Mouse (Mus musculus) CH12.LX (cell line): ENCODE measurements around the gene Cd2bp2. TPM values are rescaled to one million over a fixed set of nuclear protein-coding genes. Genes with fewer than 3 reads are reported as not detected.

ENCODE experiments used
- DNase-seq: peaks from one replicate; pipeline ENCODE4 v3.0.0-alpha.2; 2013; ENCODE audit errors: extremely low read depth
- H3K27ac ChIP-seq: 2 replicates; pipeline ENCODE4 v1.5.1; 2012; ENCODE audit warnings: low read depth, mild to moderate bottlenecking, control low read depth, moderate library complexity; ENCODE audit not compliant: insufficient read depth
- H3K27me3 ChIP-seq: replicated peaks from 2 replicates; pipeline ENCODE3; 2012; ENCODE audit warnings: inconsistent platforms
- H3K36me3 ChIP-seq, 2 experiments: replicated peaks in 1 of 2; 2 replicates each; pipeline versions ENCODE3 to v1.6.1; 2012; ENCODE audit warnings: inconsistent platforms in 1 of 2, low read length in 1 of 2, mild to moderate bottlenecking in 1 of 2, mixed read lengths in 1 of 2, moderate library complexity in 1 of 2; ENCODE audit not compliant: control insufficient read depth in 1 of 2, insufficient read depth in 1 of 2
- H3K4me1 ChIP-seq, 2 experiments: 2 replicates each; pipeline ENCODE4 v1.6.1; 2012; ENCODE audit warnings: inconsistent platforms in 1 of 2, moderate library complexity in 1 of 2; ENCODE audit not compliant: insufficient read depth in 2 of 2, control insufficient read depth in 1 of 2
- H3K4me2 ChIP-seq: 2 replicates; pipeline ENCODE4 v1.6.1; 2012; ENCODE audit warnings: low read depth, mild to moderate bottlenecking, control low read depth; ENCODE audit not compliant: poor library complexity, insufficient read depth, severe bottlenecking
- H3K4me3 ChIP-seq, 3 experiments: fragments of 150-350 bp in 1 of 3; sonication (generic) in 1 of 3; replicated peaks in 1 of 3; 2 replicates each; pipeline versions ENCODE3 to v1.5.1; 2011 to 2012; ENCODE audit warnings: low read depth in 2 of 3, low read length in 2 of 3, mild to moderate bottlenecking in 2 of 3, moderate library complexity in 2 of 3, control low read depth in 1 of 3, improper control_type of control experiment in 1 of 3, inconsistent platforms in 1 of 3, mixed read lengths in 1 of 3; ENCODE audit not compliant: poor library complexity in 1 of 3
- H3K79me2 ChIP-seq: replicated peaks from 2 replicates; pipeline ENCODE4 v1.6.1; 2012; ENCODE audit warnings: mild to moderate bottlenecking, moderate library complexity; ENCODE audit not compliant: control insufficient read depth, poor library complexity, insufficient read depth, severe bottlenecking; ENCODE audit errors: extremely low read depth
- H3K9ac ChIP-seq: 2 replicates; pipeline ENCODE4 v1.6.1; 2012; ENCODE audit warnings: low read depth, mild to moderate bottlenecking, control low read depth, moderate library complexity; ENCODE audit not compliant: insufficient read depth
- H3K9me3 ChIP-seq: replicated peaks from 2 replicates; pipeline ENCODE3; 2012; ENCODE audit warnings: low read length, inconsistent platforms, mixed read lengths
- CHD1 ChIP-seq: IDR thresholded peaks from 2 replicates; pipeline ENCODE4 v1.6.1; 2012; ENCODE audit warnings: low read depth, low read length, improper control_type of control experiment, inconsistent platforms
- CHD2 ChIP-seq: IDR thresholded peaks from 2 replicates; pipeline ENCODE4 v1.6.1; 2011; ENCODE audit warnings: low read length, improper control_type of control experiment
- E2F4 ChIP-seq: IDR thresholded peaks from 2 replicates; pipeline ENCODE4 v1.6.1; 2011; ENCODE audit warnings: low read depth, low read length, improper control_type of control experiment; ENCODE audit not compliant: insufficient replicate concordance
- EP300 ChIP-seq: IDR thresholded peaks from 2 replicates; pipeline ENCODE4 v1.6.1; 2011; ENCODE audit warnings: low read length, improper control_type of control experiment
- ETS1 ChIP-seq: conservative IDR thresholded peaks from 2 replicates; pipeline ENCODE4 v1.6.1; 2012; ENCODE audit warnings: low read depth, mild to moderate bottlenecking, inconsistent platforms, low read length, improper control_type of control experiment, moderate library complexity
- KAT2A ChIP-seq: IDR thresholded peaks from 2 replicates; pipeline ENCODE4 v1.6.1; 2012; ENCODE audit warnings: low read length, improper control_type of control experiment, inconsistent platforms; ENCODE audit not compliant: insufficient replicate concordance
- MAFK ChIP-seq: IDR thresholded peaks from 2 replicates; pipeline ENCODE4 v1.6.1; 2011; ENCODE audit warnings: low read length, improper control_type of control experiment; ENCODE audit not compliant: insufficient replicate concordance
- MEF2A ChIP-seq: IDR thresholded peaks from 2 replicates; pipeline ENCODE4 v1.6.1; 2014; ENCODE audit warnings: low read depth, mild to moderate bottlenecking, inconsistent platforms, low read length, improper control_type of control experiment, borderline replicate concordance
- MYC ChIP-seq: IDR thresholded peaks from 2 replicates; pipeline ENCODE4 v1.6.1; 2011; ENCODE audit warnings: low read depth, mild to moderate bottlenecking, improper control_type of control experiment, low read length
- NELFE ChIP-seq: IDR thresholded peaks from 2 replicates; pipeline ENCODE4 v1.6.1; 2011; ENCODE audit warnings: low read depth, low read length, improper control_type of control experiment
- NRF1 ChIP-seq: IDR thresholded peaks from 2 replicates; pipeline ENCODE4 v1.6.1; 2014; ENCODE audit warnings: low read depth, mild to moderate bottlenecking, inconsistent platforms, low read length, improper control_type of control experiment, moderate library complexity
- POLR2A ChIP-seq: IDR thresholded peaks from 2 replicates; pipeline ENCODE4 v1.6.1; 2011; ENCODE audit warnings: low read depth, mild to moderate bottlenecking, improper control_type of control experiment, low read length
- RCOR1 ChIP-seq: conservative IDR thresholded peaks from 2 replicates; pipeline ENCODE4 v1.6.1; 2012; ENCODE audit warnings: low read depth, mild to moderate bottlenecking, inconsistent platforms, low read length, improper control_type of control experiment
- SIN3A ChIP-seq: IDR thresholded peaks from 2 replicates; pipeline ENCODE4 v1.6.1; 2012; ENCODE audit warnings: low read length, improper control_type of control experiment, inconsistent platforms
- SMC3 ChIP-seq: IDR thresholded peaks from 2 replicates; pipeline ENCODE4 v1.6.1; 2011; ENCODE audit warnings: low read depth, low read length, improper control_type of control experiment
- TBP ChIP-seq: conservative IDR thresholded peaks from 2 replicates; pipeline ENCODE4 v1.6.1; 2011; ENCODE audit warnings: low read depth, low read length, improper control_type of control experiment
- TCF12 ChIP-seq: IDR thresholded peaks from 2 replicates; pipeline ENCODE4 v1.6.1; 2014; ENCODE audit warnings: low read depth, mild to moderate bottlenecking, inconsistent platforms, low read length, improper control_type of control experiment
- UBTF ChIP-seq: IDR thresholded peaks from 2 replicates; pipeline ENCODE4 v1.6.1; 2012; ENCODE audit warnings: low read depth, mild to moderate bottlenecking, inconsistent platforms, low read length, improper control_type of control experiment, moderate library complexity
- ZC3H11A ChIP-seq: IDR thresholded peaks from 2 replicates; pipeline ENCODE4 v1.6.1; 2012; ENCODE audit warnings: low read depth, mild to moderate bottlenecking, inconsistent platforms, low read length, improper control_type of control experiment
- ZKSCAN1 ChIP-seq: IDR thresholded peaks from 2 replicates; pipeline ENCODE4 v1.6.1; 2012; ENCODE audit warnings: low read depth, inconsistent platforms, low read length, improper control_type of control experiment, borderline replicate concordance
- ZMIZ1 ChIP-seq: IDR thresholded peaks from 2 replicates; pipeline ENCODE4 v1.6.1; 2012; ENCODE audit warnings: low read depth, mild to moderate bottlenecking, inconsistent platforms, low read length, improper control_type of control experiment
- dilution Hi-C: fragments of 300-500 bp; cut with MboI; formaldehyde crosslinking; loops from 2 replicates; pipeline ENCODE4 v1.14.3; 2020; ENCODE audit warnings: low sequenced_read_pairs; ENCODE audit not compliant: extremely low pct_unique_long_range_greater_than_20kb, extremely low pct_ligation_motif_present
- in situ Hi-C: fragments of 300-500 bp; cut with MboI; formaldehyde crosslinking; loops from 3 replicates; pipeline ENCODE4 v1.14.3; 2019; ENCODE audit warnings: low sequenced_read_pairs, low pct_ligation_motif_present, low pct_unique_long_range_greater_than_20kb, mixed read lengths
- polyA plus RNA-seq: library from polyadenylated mRNA; unstranded; fragments of >175 nt; gene quantifications from 2 replicates; pipeline ENCODE4 v1.2.1, GENCODE M21; 2012; ENCODE audit warnings: low read depth; ENCODE audit not compliant: insufficient read length
- total RNA-seq, 2 experiments: library from RNA; depleted of rRNA; stranded (reverse); fragments of 300-350 nt in 1 of 2; fragments of >200 nt in 1 of 2; gene quantifications; 2 replicates each; pipeline ENCODE4 v1.2.3; 2012 to 2014

The Cd2bp2 gene
- total and polyA plus RNA-seq, 3 experiments: 57.4 to 66.8 (median 62.4) TPM

GRCm38 (mm10) chr7:127194633-127195029 lies 1.2 kb downstream of the Cd2bp2 start:
- peaks cover 17 to 57% of the 10 kb centered on the region in 2 experiments for H3K4me1 ChIP-seq
- dilution Hi-C loops: no loop called here

DNA sequence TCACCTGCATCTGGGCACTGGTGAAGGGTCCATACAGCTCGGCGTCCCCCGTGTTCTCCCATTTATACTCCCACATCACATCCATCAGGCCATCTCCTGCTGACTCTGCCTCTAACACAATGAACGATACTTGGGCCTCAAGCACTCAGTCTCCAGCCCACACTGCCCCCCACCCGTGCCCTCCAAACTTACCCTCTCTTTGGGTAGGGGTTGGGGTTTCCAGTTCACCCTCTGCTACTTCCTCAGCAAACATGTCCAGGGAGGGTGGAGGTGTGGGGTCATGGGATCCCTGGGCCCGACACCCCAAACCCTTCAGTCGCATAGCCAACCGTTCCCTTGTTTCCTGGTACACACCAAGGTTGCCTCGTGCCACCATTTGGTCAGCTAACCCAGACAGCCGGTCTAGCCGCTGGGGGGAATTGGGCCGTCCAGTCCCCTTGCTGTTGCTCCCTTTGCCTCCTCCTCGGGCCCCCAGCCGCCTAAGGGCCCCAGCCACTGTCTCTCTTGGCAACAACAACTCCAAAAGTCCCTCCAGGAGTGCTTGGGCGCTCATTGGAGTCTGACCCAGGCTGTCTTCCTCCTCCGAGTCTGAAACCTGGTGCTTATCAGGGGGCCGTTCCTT lies 1.7 kb downstream of the Cd2bp2 start:
- in situ Hi-C loops (no loop called here), dilution Hi-C loops (no loop called here)
- no peaks in the 10 kb centered on the region for H3K27me3 ChIP-seq
- peak overlapping the region; percentile 68 to 79 (median 78) for H3K4me3 ChIP-seq
- H3K9ac ChIP-seq: peak overlapping the region; percentile 95
- peak overlapping the region; percentile 2; the same call in 1 of the 2 replicates for H3K27ac ChIP-seq
- H3K79me2 ChIP-seq: peaks cover 36% of the 10 kb centered on the region
- peaks cover 57 to 77% of the 10 kb centered on the region in 2 experiments for H3K36me3 ChIP-seq
- H3K4me1 ChIP-seq: peaks cover 21 to 62% of the 10 kb centered on the region in 2 experiments
- TF ChIP-seq UBTF: no peak
- TF ChIP-seq NRF1: no peak
- no peak for TF ChIP-seq EP300
- no peak for TF ChIP-seq SMC3
- no peak for TF ChIP-seq TCF12
- TF ChIP-seq KAT2A: no peak
- TF ChIP-seq E2F4: no peak
- TF ChIP-seq MEF2A: no peak
- no peak for TF ChIP-seq MYC
- no peak for TF ChIP-seq TBP
- no peak for TF ChIP-seq ZMIZ1
- no peak for TF ChIP-seq NELFE
- no peak for TF ChIP-seq RCOR1
- TF ChIP-seq SIN3A: no peak
- TF ChIP-seq CHD1: no peak
- peak overlapping the region; percentile 74 for H3K4me2 ChIP-seq
- no peaks in the 10 kb centered on the region for H3K9me3 ChIP-seq
- DNase-seq: no peak

More at GRCm38 (mm10) chr7:127194633-127195029, 1.2 kb downstream of the Cd2bp2 start:
- no peak for DNase-seq
- Histone ChIP-seq H3K9ac (peak overlapping the region; percentile 95), H3K4me2 (peak overlapping the region; percentile 74), H3K4me3 (peak overlapping the region; percentile 68 to 79 (median 78)), H3K36me3 (peaks cover 60 to 80% of the 10 kb centered on the region in 2 experiments), H3K27me3 (no peaks in the 10 kb centered on the region), H3K9me3 (no peaks in the 10 kb centered on the region), H3K27ac (peak overlapping the region; percentile 86), H3K79me2 (peaks cover 36% of the 10 kb centered on the region)
- TF ChIP-seq POLR2A (no peak), TBP (no peak), ZC3H11A (no peak), ZKSCAN1 (no peak), ETS1 (no peak), SIN3A (0 out of 2 replicates have a peak, but pooled peaks have one; percentile 20), CHD2 (peak; percentile 29; the same call in 1 of the 2 replicates), MAFK (no peak)
- in situ Hi-C loops: no loop called here
